Mouse (Mus musculus) kidney, embryonic 15.5 days (tissue): ENCODE measurements around the gene Nudt3. TPM values are rescaled to one million over a fixed set of nuclear protein-coding genes. Genes with fewer than 3 reads are reported as not detected.

ENCODE experiments used
- ATAC-seq: fragments of 200-750 bp; cut with Nextera tagmentation; replicated peaks from 2 replicates; pipeline ENCODE4 v1.8.0; 2017; ENCODE audit warnings: moderate TSS enrichment; ENCODE audit not compliant: low FRiP score
- H3K27ac ChIP-seq: fragments of 300-500 bp; sonication (generic); 2 replicates; pipeline ENCODE4 v1.5.1; 2015; ENCODE audit warnings: mild to moderate bottlenecking, inconsistent platforms
- H3K27me3 ChIP-seq: fragments of 300-500 bp; sonication (generic); 2 replicates; pipeline ENCODE4 v1.6.1; 2015; ENCODE audit warnings: inconsistent platforms
- H3K36me3 ChIP-seq: fragments of 300-500 bp; sonication (generic); 2 replicates; pipeline ENCODE4 v1.6.1; 2015; ENCODE audit warnings: inconsistent platforms
- H3K4me1 ChIP-seq: fragments of 300-500 bp; sonication (generic); 2 replicates; pipeline ENCODE4 v1.6.1; 2015; ENCODE audit warnings: inconsistent platforms
- H3K4me2 ChIP-seq: fragments of 300-500 bp; sonication (generic); 2 replicates; pipeline ENCODE4 v1.6.1; 2015; ENCODE audit warnings: moderate library complexity, mild to moderate bottlenecking, inconsistent platforms
- H3K4me3 ChIP-seq: fragments of 300-500 bp; sonication (generic); replicated peaks from 2 replicates; pipeline ENCODE4 v1.5.1; 2015; ENCODE audit warnings: mild to moderate bottlenecking, inconsistent platforms
- H3K9ac ChIP-seq: fragments of 300-500 bp; sonication (generic); 2 replicates; pipeline ENCODE4 v1.6.1; 2015; ENCODE audit warnings: mild to moderate bottlenecking, inconsistent platforms
- H3K9me3 ChIP-seq: fragments of 300-500 bp; sonication (generic); replicated peaks from 2 replicates; pipeline ENCODE4 v1.6.1; 2016; ENCODE audit warnings: inconsistent platforms
- WGBS: fragments of 180-500 bp; shearing (Covaris S2); methylation state at CpG from one replicate; pipeline ENCODE4 v1.1.7; 2015; ENCODE audit warnings: mixed read lengths; 5-methylcytosine and 5-hydroxymethylcytosine counted together
- polyA plus RNA-seq: library from polyadenylated mRNA; unstranded; fragments of >200 nt; fragmentation: Nextera tagmentation; extraction: Ambion mirVana; gene quantifications from 2 replicates; pipeline ENCODE4 v1.2.1, GENCODE M21; 2015

Nudt3 gene
- polyA plus RNA-seq, 1 experiment from 2014 or later = 81.5 TPM

DNA sequence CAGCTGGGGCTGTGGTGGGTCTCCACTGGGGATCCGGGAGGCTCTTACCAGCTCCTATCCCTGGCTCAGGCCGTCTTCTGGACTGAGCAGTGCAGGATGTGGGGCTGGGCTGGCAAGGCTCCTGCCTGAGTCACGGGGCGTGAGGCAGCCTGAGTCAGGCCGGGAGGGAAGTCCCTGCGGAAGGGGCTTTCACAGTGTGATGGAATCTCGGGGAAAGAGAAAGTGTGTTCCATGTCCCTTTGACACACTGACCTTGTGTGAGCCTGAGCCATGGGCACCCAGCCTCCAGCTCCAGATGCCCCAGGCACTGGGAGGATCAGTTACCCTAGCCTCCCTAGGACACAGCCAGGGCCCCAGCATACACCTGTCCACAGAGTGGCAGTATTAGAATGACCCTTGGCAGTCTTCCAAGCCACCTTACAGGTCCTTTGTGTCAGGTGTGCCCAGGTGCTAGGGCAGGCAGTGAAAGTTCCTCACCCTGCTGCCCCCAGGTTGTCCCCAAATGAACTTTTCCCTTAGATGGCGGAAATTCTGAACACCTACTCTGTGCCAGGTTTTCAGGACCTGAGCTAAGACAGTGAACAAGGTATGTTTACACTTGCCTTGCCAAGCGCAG is 75.9 kb downstream of the Nudt3 start:
- 62% methylated on average over 9 of the region's 9 CpGs for WGBS
- ATAC-seq = no peak
- no peak overlapping the region for H3K4me2 ChIP-seq

DNA sequence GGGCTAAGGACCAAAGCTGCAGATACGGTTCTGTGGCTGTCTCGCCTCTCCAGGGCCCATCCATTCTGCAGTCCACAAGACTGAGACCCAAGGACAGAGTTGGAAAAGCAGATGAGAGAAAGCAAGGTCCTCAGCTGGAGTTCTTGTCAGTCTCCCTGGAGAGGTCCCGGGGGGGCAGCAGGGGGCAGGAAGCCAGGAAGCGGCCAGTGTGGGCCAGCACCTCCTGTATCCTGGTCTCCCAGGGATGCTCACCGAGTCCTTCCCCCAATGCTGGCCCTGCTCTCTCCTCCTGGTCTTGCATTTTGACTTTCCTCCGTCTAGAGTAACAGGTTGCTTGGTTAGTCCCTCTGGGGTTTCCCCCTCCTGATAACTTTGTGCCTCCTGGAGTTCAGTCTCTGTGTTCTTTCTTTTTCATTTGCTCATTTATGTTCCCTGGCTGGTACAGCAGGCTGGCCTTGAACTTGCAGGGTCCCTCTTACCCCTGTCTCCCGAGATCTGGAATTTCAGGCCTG is 76.7 kb downstream of the Nudt3 start:
- no peaks in the 10 kb centered on the region for H3K27me3 ChIP-seq
- WGBS = 63% methylated on average over 7 of the region's 7 CpGs

More for the DNA sequence above, 75.9 kb downstream of the Nudt3 start:
- Histone ChIP-seq H3K4me1 (peaks cover 22% of the 10 kb centered on the region), H3K27me3 (no peaks in the 10 kb centered on the region), H3K4me3 (no peak overlapping the region), H3K9me3 (no peaks in the 10 kb centered on the region), H3K9ac (no peak overlapping the region), H3K27ac (no peak overlapping the region), H3K36me3 (no peaks in the 10 kb centered on the region)

DNA sequence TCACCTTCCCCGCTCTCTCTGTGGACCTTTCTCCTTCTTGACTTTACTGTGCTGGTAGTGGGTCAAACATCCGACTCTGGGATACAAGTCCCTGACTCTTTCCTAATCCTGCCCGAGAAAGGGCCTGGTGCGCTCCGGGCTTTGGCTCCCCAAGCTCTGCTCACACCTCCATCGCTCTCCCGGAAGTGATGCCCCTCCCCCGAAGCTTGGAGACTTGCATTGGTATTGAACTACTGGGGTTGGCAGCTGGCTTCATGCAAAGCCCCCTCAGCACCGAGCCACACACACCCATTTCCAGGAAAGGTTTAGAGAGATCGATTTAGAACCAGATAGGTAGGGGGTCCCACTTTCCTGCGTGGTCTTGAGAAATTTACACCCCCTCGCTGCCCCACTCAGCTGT is 77.3 kb downstream of the Nudt3 start:
- Histone ChIP-seq H3K9ac (no peak overlapping the region), H3K4me3 (no peak overlapping the region), H3K4me2 (no peak overlapping the region), H3K9me3 (no peaks in the 10 kb centered on the region), H3K27me3 (no peaks in the 10 kb centered on the region), H3K36me3 (no peaks in the 10 kb centered on the region), H3K4me1 (peaks cover 22% of the 10 kb centered on the region), H3K27ac (no peak overlapping the region)
- WGBS = 45% methylated on average over 12 of the region's 12 CpGs
- ATAC-seq = no peak

More for the DNA sequence above, 76.7 kb downstream of the Nudt3 start:
- no peak overlapping the region for H3K27ac ChIP-seq
- H3K4me2 ChIP-seq = no peak overlapping the region
- no peak overlapping the region for H3K4me3 ChIP-seq
- no peak for ATAC-seq
- no peaks in the 10 kb centered on the region for H3K9me3 ChIP-seq
- no peaks in the 10 kb centered on the region for H3K36me3 ChIP-seq
- H3K4me1 ChIP-seq = peaks cover 22% of the 10 kb centered on the region
- H3K9ac ChIP-seq = no peak overlapping the region

DNA sequence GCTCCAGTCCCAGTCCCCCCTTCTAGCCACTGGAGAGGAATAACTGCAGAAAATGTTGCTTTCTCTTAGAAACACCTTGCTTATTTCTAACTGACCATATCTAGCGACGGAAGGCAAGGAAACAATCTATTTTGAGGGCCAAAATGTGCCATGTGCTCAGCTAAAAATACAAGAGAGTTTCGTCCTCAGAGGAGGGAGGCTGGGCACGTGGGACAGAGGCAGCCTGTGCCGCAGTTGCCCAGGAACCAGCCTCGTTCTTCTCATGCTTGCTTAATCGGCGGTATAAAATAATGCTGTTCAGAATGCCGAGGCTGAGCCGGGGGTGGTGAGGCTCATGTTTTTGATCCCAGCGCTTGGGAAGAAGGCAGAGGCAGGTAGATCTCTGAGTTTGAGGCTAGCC is 78.7 kb downstream of the Nudt3 start:
- Histone ChIP-seq H3K4me3 (no peak overlapping the region), H3K9me3 (no peaks in the 10 kb centered on the region), H3K9ac (no peak overlapping the region), H3K36me3 (no peaks in the 10 kb centered on the region), H3K4me1 (peaks cover 20% of the 10 kb centered on the region), H3K27ac (no peak overlapping the region), H3K27me3 (no peaks in the 10 kb centered on the region), H3K4me2 (no peak overlapping the region)
- WGBS = 87% methylated on average over 11 of the region's 11 CpGs
- ATAC-seq = no peak

DNA sequence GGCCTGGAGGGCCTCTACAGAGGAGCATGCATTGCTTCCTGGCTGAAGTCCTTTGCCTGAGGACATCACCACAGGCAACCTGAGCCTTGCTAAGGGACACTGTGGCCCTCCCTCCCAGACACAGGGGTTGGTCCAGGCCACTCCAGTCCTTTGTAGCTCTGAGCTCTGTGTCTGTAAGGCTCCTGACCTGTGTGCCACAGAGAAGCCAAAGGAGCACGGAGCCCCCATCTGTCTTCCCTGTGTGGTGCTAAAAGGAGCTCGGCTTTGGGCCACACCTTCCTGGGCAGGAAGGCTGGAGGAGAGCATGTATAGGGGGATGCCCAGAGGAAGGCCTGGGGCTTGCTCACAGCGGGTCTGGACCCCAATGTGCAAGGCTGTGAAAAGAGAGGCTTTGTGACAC is 81.3 kb downstream of the Nudt3 start:
- H3K27ac ChIP-seq = no peak overlapping the region
- H3K36me3 ChIP-seq = no peaks in the 10 kb centered on the region
- ATAC-seq = no peak
- no peak overlapping the region for H3K4me2 ChIP-seq
- no peak overlapping the region for H3K4me3 ChIP-seq
- 74% methylated on average over 3 of the region's 3 CpGs for WGBS
- H3K9ac ChIP-seq = no peak overlapping the region
- H3K9me3 ChIP-seq = no peaks in the 10 kb centered on the region
- H3K27me3 ChIP-seq = no peaks in the 10 kb centered on the region
- H3K4me1 ChIP-seq = 0 out of 2 replicates have a peak, but pooled peaks cover 13% of the 10 kb centered on the region

DNA sequence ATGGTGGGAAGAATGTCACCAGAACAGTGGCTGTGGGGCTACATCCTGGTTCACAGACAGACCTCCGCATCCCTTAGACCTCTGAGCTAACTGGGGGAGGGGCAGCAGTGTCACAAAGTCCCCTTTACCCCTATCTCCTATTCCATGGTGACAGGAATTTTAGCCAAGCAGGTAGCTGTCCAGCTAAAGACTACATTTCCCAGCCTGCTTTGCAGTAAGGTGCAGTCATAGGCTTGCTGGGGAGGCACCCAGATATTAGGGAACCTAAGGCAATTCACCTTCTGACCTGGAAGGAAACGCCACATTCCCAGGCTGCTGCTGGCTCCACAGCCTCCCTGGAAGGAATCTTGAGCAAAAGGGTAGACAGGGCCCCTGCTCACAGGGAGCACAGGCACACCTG is 82.0 kb downstream of the Nudt3 start:
- H3K4me1 ChIP-seq = 0 out of 2 replicates have a peak, but pooled peaks cover 9% of the 10 kb centered on the region
- H3K4me3 ChIP-seq = no peak overlapping the region
- H3K27me3 ChIP-seq = no peaks in the 10 kb centered on the region
- no peaks in the 10 kb centered on the region for H3K36me3 ChIP-seq
- H3K9me3 ChIP-seq = no peaks in the 10 kb centered on the region
- H3K27ac ChIP-seq = no peak overlapping the region
- no peak for ATAC-seq
- WGBS = 68% methylated on average over 2 of the region's 2 CpGs
- no peak overlapping the region for H3K4me2 ChIP-seq
- H3K9ac ChIP-seq = no peak overlapping the region

DNA sequence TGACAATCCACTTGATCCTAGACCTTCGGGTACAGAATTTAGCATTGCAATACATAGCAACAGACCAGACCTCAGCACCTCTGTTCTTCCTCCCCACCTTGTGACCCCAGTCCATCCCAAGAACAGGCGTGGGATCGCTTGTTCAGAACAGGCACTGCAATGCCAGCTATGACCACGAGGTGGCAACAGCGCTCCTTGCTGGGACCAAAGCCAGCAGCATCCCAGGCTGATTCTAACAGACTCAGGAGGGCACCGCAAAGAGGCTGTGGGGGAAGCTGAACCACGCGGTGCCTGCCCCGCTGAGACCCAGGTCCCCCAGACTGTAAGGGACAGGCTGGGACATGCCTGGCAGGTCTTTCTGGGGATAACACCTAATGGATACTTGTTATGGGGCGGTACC is 88.6 kb downstream of the Nudt3 start:
- H3K4me3 ChIP-seq = no peak overlapping the region
- no peaks in the 10 kb centered on the region for H3K9me3 ChIP-seq
- H3K27ac ChIP-seq = no peak overlapping the region
- no peaks in the 10 kb centered on the region for H3K27me3 ChIP-seq
- no peaks in the 10 kb centered on the region for H3K36me3 ChIP-seq
- H3K9ac ChIP-seq = no peak overlapping the region
- 1% methylated on average over 10 of the region's 10 CpGs for WGBS
- peak; percentile 33; the same call in 1 of the 2 replicates for ATAC-seq
- H3K4me2 ChIP-seq = 0 out of 2 replicates have a peak overlapping the region, but pooled peaks have one; percentile 34
- peaks cover 4% of the 10 kb centered on the region for H3K4me1 ChIP-seq

DNA sequence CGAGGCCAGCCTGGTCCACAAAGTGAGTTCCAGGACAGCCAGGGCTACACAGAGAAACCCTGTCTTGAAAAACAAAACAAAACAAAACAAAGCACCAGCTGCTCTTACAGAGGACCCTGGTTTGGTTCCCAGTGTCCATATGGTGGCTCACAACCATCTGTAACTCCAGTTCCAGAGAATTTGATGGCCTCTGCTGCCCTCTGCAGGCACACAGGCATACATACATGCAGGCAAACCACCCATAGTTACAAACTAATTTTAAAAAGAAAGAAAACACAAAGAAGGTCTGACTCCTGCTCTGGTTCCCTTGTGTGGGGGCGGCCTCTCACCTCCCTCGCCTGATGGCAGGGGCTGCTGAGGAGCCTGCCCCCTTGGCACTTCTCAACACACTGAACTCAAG is 89.9 kb downstream of the Nudt3 start:
- Histone ChIP-seq H3K36me3 (no peaks in the 10 kb centered on the region), H3K4me3 (no peak overlapping the region), H3K4me2 (no peak overlapping the region), H3K27me3 (no peaks in the 10 kb centered on the region), H3K4me1 (peaks cover 4% of the 10 kb centered on the region), H3K9me3 (no peaks in the 10 kb centered on the region), H3K27ac (no peak overlapping the region), H3K9ac (no peak overlapping the region)
- ATAC-seq = no peak
- WGBS = 88% methylated on average over 3 of the region's 3 CpGs

DNA sequence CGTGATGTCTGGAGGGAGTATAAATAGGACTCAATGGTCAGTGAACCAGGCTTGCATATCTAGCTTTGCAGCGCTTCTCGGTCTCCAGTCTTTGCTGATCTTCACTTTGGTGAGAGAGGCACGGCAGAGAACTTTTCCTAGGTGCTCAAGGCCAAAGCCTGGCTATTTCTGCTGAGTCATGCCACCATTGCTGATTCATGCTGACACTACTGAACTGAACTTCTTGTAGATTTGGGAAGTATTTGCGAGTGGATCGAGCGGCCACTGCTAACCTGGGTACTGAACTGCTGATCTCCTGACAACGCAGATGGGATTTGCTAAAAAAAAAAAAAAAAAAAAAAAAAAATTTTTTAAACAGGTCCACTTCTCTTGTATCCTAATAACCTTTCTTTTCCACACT is 91.2 kb downstream of the Nudt3 start:
- no peak overlapping the region for H3K4me2 ChIP-seq
- ATAC-seq = no peak
- H3K9ac ChIP-seq = no peak overlapping the region
- peaks cover 12% of the 10 kb centered on the region for H3K4me1 ChIP-seq
- no peak overlapping the region for H3K27ac ChIP-seq
- no peaks in the 10 kb centered on the region for H3K9me3 ChIP-seq
- 90% methylated on average over 8 of the region's 8 CpGs for WGBS
- H3K27me3 ChIP-seq = no peaks in the 10 kb centered on the region
- H3K36me3 ChIP-seq = no peaks in the 10 kb centered on the region
- H3K4me3 ChIP-seq = no peak overlapping the region

Other genes with a start within 250 kb of the Nudt3 start
- 1.0 and 1.2 TPM in 2 replicates for gene Grm4, start 102.1 kb downstream of the Nudt3 start, polyA plus RNA-seq
- 250 and 269 TPM in 2 replicates for gene Hmga1, start 67.0 kb downstream of the Nudt3 start, polyA plus RNA-seq
- 14.1 and 17.3 TPM in 2 replicates for gene AI413582, start 57.7 kb downstream of the Nudt3 start, polyA plus RNA-seq
- gene RPS10-NUDT3, start 11.7 kb upstream of the Nudt3 start, polyA plus RNA-seq = not detected in 2 replicates
- gene Rps10, start 13.2 kb upstream of the Nudt3 start, polyA plus RNA-seq = 973 and 1,016 TPM in 2 replicates
- gene Pacsin1, start 32.0 kb upstream of the Nudt3 start, polyA plus RNA-seq = 0.99 and 1.5 TPM in 2 replicates
- gene Spdef, start 105.5 kb upstream of the Nudt3 start, polyA plus RNA-seq = 0.16 and 1.4 TPM in 2 replicates
- 16.7 and 16.8 TPM in 2 replicates for gene D17Wsu92e, start 197.2 kb upstream of the Nudt3 start, polyA plus RNA-seq
- gene Snrpc, start 214.7 kb upstream of the Nudt3 start, polyA plus RNA-seq = 330 and 331 TPM in 2 replicates
- 6.1 and 7.9 TPM in 2 replicates for gene Uhrf1bp1, start 232.9 kb upstream of the Nudt3 start, polyA plus RNA-seq